Mouse (Mus musculus) embryonic facial prominence, embryonic 15.5 days (tissue): ENCODE measurements around the gene Rel. TPM values are rescaled to one million over a fixed set of nuclear protein-coding genes. Genes with fewer than 3 reads are reported as not detected.

Source experiments
- ATAC-seq: fragments of 200-750 bp; cut with Nextera tagmentation; 2 replicates; pipeline ENCODE4 v1.8.0; 2017; ENCODE audit warnings: low read depth, moderate TSS enrichment; ENCODE audit not compliant: insufficient number of reproducible peaks, low FRiP score, low TSS enrichment
- H3K27ac ChIP-seq: fragments of 300-500 bp; sonication (generic); replicated peaks from 2 replicates; pipeline ENCODE4 v1.5.1; 2015; ENCODE audit warnings: mild to moderate bottlenecking, inconsistent platforms
- H3K27me3 ChIP-seq: fragments of 300-500 bp; sonication (generic); 2 replicates; pipeline ENCODE4 v1.6.1; 2015; ENCODE audit warnings: inconsistent platforms
- H3K36me3 ChIP-seq: fragments of 300-500 bp; sonication (generic); 2 replicates; pipeline ENCODE4 v1.6.1; 2015; ENCODE audit warnings: mild to moderate bottlenecking, inconsistent platforms
- H3K4me1 ChIP-seq: fragments of 300-500 bp; sonication (generic); 2 replicates; pipeline ENCODE4 v1.6.1; 2015; ENCODE audit warnings: inconsistent platforms
- H3K4me2 ChIP-seq: fragments of 300-500 bp; sonication (generic); replicated peaks from 2 replicates; pipeline ENCODE4 v1.6.1; 2015; ENCODE audit warnings: mild to moderate bottlenecking, inconsistent platforms
- H3K4me3 ChIP-seq: fragments of 300-500 bp; sonication (generic); replicated peaks from 2 replicates; pipeline ENCODE4 v1.5.1; 2015; ENCODE audit warnings: mild to moderate bottlenecking, inconsistent platforms
- H3K9ac ChIP-seq: fragments of 300-500 bp; sonication (generic); 2 replicates; pipeline ENCODE4 v1.6.1; 2015; ENCODE audit warnings: inconsistent platforms
- H3K9me3 ChIP-seq: fragments of 300-500 bp; sonication (generic); replicated peaks from 2 replicates; pipeline ENCODE4 v1.6.1; 2016; ENCODE audit warnings: inconsistent platforms
- WGBS: fragments of 180-500 bp; shearing (Covaris S2); methylation state at CpG from one replicate; pipeline ENCODE4 v1.1.7; 2015; 5-methylcytosine and 5-hydroxymethylcytosine counted together
- polyA plus RNA-seq: library from polyadenylated mRNA; unstranded; fragments of >200 nt; fragmentation: Nextera tagmentation; extraction: Ambion mirVana; gene quantifications from 2 replicates; pipeline ENCODE4 v1.2.1, GENCODE M21; 2015

Rel gene
- polyA plus RNA-seq, 1 experiment from 2014 or later, result 1.3 TPM

DNA sequence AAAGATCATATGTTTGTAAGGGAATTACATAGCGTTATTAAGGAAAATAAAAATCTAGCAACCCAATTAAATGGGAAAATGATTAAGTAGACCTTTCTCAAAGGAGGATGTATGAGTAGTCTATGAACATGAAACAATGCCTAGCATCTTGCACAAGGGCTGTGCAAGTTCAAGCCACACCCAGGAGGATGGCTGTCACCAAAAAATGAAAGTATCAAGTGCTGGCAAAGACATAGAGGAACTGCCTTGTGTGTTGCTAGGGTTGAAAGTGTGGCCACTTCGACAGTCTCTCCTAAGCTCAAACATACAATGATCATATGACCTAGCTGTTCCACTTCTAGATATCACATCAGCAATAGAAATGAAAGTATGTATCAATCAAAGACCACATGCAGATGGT, 51.9 kb downstream of the Rel start:
- no peaks in the 10 kb centered on the region for H3K4me1 ChIP-seq
- H3K4me2 ChIP-seq, result no peak overlapping the region
- H3K36me3 ChIP-seq, result peaks cover 69% of the 10 kb centered on the region
- no peak overlapping the region for H3K4me3 ChIP-seq
- no peaks in the 10 kb centered on the region for H3K9me3 ChIP-seq
- 93% methylated on average over 2 of the region's 2 CpGs for WGBS
- no peak for ATAC-seq
- no peaks in the 10 kb centered on the region for H3K27me3 ChIP-seq
- no peak overlapping the region for H3K27ac ChIP-seq
- H3K9ac ChIP-seq, result no peak overlapping the region

DNA sequence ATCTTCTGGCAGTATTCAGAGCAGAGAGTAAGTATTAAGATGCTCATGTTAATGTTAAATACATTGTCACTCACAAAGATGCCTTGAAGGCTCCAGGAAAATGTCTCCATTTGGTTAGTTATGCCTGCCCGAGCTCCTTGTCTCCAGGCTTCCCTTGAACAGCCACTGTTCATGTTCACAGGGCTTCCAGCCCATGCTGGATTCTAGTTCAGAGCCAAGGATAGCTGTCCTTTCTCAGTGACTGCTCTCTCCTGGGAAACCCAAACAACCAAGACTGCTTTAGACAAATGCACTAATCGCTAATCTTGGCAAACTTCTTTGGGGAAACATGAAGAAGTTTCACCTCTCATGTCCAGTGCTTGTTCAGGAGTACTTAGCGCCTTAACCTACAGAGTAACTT, 58.5 kb downstream of the Rel start:
- H3K4me2 ChIP-seq, result no peak overlapping the region
- H3K4me3 ChIP-seq, result no peak overlapping the region
- H3K36me3 ChIP-seq, result peaks cover 71% of the 10 kb centered on the region
- H3K4me1 ChIP-seq, result no peaks in the 10 kb centered on the region
- H3K9ac ChIP-seq, result no peak overlapping the region
- no peak for ATAC-seq
- no peaks in the 10 kb centered on the region for H3K27me3 ChIP-seq
- 85% methylated on average over 3 of the region's 3 CpGs for WGBS
- no peaks in the 10 kb centered on the region for H3K9me3 ChIP-seq
- H3K27ac ChIP-seq, result no peak overlapping the region

DNA sequence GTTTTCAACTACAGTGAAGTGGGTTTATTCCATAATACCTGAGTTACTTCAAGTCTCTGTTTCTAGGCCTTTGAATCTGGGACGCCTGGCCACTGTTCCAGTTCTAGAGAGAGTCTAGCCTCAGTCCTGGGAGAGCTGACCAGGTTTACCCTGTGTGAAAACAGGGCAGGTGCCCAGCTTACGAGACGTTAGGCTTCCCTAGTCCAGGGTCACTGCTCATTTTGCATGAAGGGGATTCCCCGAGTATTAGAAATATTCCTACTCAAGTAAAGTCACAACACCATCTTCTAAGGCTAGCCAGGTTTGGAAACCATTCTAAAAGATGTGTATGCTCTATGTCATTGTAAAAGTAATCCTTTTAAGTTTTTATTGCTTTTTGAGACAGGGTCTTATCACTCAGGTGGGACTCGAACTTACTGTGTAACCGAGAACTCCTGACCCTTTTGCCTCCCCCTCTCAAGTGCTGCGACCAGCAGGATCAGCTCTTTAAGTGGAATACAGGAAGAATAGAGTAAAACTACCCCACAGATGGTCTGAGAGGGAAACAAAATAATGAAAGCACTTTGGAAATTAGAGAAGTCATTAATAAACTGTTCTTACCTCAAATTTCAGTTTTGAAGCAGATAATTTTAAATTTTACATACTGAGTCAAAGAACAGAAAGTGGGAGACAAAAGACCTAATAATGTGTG, 66.0 kb downstream of the Rel start:
- no peaks in the 10 kb centered on the region for H3K9me3 ChIP-seq
- H3K36me3 ChIP-seq, result peaks cover 35% of the 10 kb centered on the region
- H3K27me3 ChIP-seq, result no peaks in the 10 kb centered on the region
- H3K4me3 ChIP-seq, result no peak overlapping the region
- ATAC-seq, result no peak
- no peak overlapping the region for H3K9ac ChIP-seq
- H3K4me2 ChIP-seq, result no peak overlapping the region
- no peak overlapping the region for H3K27ac ChIP-seq
- 84% methylated on average over 7 of the region's 7 CpGs for WGBS
- no peaks in the 10 kb centered on the region for H3K4me1 ChIP-seq

DNA sequence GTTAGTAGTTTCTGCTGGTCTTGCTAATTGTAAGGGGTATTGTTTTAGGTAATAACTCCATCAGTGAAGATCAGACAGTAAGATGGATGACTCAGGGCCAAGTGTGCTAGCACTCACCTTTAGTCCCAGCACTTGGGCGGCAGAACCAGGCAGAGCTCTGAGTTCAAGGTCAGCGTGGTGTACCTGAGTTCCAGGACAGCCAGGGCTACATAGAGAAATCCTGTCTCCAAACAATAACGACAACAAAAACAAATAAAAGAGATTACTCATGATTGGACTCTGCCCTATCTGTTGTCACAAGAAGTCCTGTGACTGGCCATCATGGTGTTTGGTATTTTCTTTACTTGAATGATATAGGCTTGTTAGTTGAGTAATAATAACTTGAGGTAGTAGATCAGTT, 68.9 kb downstream of the Rel start:
- Histone ChIP-seq H3K27me3 (no peaks in the 10 kb centered on the region), H3K9me3 (no peaks in the 10 kb centered on the region), H3K27ac (no peak overlapping the region), H3K4me2 (no peak overlapping the region), H3K9ac (no peak overlapping the region), H3K4me3 (no peak overlapping the region), H3K4me1 (no peaks in the 10 kb centered on the region), H3K36me3 (peaks cover 17% of the 10 kb centered on the region)
- ATAC-seq, result no peak
- WGBS, result 92% methylated on average over 3 of the region's 3 CpGs

DNA sequence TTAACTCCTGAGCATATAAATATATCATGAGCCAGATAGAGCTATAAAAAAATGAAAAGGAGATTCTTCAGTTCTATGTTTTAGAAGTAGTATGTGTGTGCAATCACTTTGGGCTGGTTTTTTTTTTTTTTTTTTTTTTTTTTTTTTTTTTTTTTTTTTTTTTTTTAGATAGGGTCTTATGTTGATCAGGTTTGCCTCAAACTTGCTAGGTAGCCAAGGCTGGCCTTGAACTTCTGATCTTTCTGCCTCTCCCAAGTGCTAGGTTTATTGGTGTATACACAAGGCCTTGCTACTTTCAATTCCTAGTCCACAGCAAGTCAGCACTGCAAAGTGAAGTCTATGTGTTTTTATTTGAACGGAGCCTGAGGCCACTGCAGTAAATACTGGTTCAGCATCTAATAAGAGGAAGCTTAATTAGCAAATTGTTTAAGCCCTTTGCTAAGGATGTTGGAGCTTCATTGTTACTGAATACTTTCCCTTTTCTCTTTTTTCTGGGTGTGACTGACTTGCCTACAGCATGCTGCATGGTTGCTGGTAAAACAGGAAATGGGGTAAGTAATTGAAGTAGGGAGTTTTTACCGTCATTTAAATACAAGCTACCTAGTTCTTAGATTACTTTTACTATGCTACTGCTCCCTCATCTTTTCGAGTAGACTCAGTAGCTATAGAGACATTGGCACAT, 71.2 kb downstream of the Rel start:
- ATAC-seq, result no peak
- Histone ChIP-seq H3K27me3 (no peaks in the 10 kb centered on the region), H3K9ac (no peak overlapping the region), H3K9me3 (no peaks in the 10 kb centered on the region), H3K4me1 (no peaks in the 10 kb centered on the region), H3K4me2 (no peak overlapping the region), H3K4me3 (no peak overlapping the region), H3K36me3 (peaks cover 11% of the 10 kb centered on the region), H3K27ac (no peak overlapping the region)
- 39% methylated on average over 3 of the region's 3 CpGs for WGBS

DNA sequence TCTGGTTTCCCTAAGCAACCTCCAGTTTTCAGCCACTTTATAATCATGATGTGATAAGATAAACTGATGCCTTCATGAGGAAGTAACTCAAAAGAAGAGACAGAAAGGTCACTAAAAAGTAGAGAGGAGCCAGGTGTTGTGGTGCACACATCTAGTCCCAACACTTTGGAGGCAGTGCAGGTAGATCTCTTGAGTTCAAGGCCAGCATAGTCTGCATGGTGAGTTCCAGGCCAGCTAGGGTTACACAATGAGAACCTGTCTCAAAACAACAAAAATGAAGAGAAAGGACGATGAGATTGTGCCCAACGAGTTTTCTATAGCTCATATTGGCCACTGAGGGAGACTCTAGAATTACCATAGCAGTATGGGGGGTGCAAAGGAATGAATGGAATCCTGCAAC, 72.2 kb downstream of the Rel start:
- ATAC-seq, result no peak

DNA sequence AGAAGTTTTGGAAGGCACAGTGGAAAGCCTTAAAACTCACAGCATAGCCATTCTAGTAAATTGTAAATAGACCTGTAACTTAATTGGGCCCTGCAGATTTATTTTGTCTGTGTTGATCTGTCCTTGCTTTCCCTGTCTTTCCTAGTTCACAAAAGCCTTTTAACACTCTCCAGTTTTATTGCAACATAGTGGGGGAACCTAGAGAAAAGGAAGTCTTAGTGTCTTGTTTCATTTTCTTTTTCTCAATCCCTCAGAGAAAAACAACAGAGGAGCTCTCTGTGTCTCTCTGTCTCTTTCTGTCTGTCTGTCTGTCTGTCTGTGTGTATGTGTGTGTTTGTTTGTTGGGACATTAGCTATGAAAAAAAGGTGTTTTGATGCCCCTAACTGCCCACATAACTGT, 74.9 kb downstream of the Rel start:
- H3K4me3 ChIP-seq, result no peak overlapping the region
- H3K9me3 ChIP-seq, result no peaks in the 10 kb centered on the region
- peaks cover 5% of the 10 kb centered on the region; the same call in 1 of the 2 replicates for H3K36me3 ChIP-seq
- no peaks in the 10 kb centered on the region for H3K27me3 ChIP-seq
- no peak overlapping the region for H3K4me2 ChIP-seq
- H3K9ac ChIP-seq, result no peak overlapping the region
- no peaks in the 10 kb centered on the region for H3K4me1 ChIP-seq
- ATAC-seq, result no peak
- H3K27ac ChIP-seq, result no peak overlapping the region

More for the DNA sequence above, 72.2 kb downstream of the Rel start:
- no peaks in the 10 kb centered on the region for H3K9me3 ChIP-seq
- no peaks in the 10 kb centered on the region for H3K27me3 ChIP-seq
- H3K4me1 ChIP-seq, result no peaks in the 10 kb centered on the region
- no peak overlapping the region for H3K4me2 ChIP-seq
- 63% methylated on average over 2 of the region's 2 CpGs for WGBS
- no peak overlapping the region for H3K9ac ChIP-seq
- no peak overlapping the region for H3K4me3 ChIP-seq
- H3K27ac ChIP-seq, result no peak overlapping the region
- H3K36me3 ChIP-seq, result peaks cover 10% of the 10 kb centered on the region

DNA sequence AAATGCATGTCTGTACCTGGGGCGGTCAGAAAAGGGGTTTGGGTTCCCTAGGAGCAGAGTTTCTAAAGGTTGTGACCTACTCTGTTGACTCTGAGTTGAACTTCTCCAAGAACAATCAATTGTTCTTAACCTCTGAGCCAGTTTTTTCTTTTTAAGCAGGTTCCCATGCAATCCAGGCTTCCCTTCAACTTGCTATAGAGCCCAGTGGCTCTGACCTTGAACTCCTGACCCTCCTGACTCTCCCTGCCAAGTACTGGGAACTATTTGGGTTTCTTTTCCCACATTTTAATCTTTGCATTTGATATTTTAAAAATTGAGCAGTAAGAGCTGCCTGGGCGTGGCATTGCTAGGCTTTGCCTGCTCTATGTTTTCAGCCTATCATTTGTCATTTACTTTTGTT, 77.5 kb downstream of the Rel start:
- Histone ChIP-seq H3K9me3 (no peaks in the 10 kb centered on the region), H3K36me3 (peaks cover 5% of the 10 kb centered on the region; the same call in 1 of the 2 replicates), H3K9ac (no peak overlapping the region), H3K27ac (no peak overlapping the region), H3K4me1 (no peaks in the 10 kb centered on the region), H3K4me2 (no peak overlapping the region), H3K27me3 (no peaks in the 10 kb centered on the region), H3K4me3 (no peak overlapping the region)
- 92% methylated on average over 2 of the region's 2 CpGs for WGBS
- ATAC-seq, result no peak

DNA sequence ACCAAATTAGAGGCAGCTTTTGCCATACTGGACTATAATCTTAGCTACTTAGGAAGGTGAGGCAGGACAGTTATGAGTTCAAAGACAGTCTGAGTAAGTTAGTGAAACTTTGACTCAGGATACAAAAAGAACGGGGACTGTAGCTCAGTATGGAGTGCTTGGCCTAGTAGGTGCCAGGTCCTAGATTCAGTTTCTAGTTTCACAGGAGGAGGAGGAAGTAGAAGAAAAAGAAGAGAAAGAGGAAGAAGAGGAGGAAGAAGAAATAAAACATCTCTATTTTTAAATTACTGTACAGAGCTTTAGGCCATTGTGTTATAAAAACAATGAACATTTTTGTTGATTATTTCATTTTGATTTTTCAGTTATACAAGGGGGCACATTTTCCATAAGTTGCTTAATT, 82.7 kb downstream of the Rel start:
- H3K4me2 ChIP-seq, result no peak overlapping the region
- WGBS, result 82% methylated on average over 1 of the region's 1 CpGs
- no peak for ATAC-seq

More for the DNA sequence above, 82.7 kb downstream of the Rel start:
- Histone ChIP-seq H3K27ac (no peak overlapping the region), H3K9me3 (no peaks in the 10 kb centered on the region), H3K9ac (no peak overlapping the region), H3K27me3 (no peaks in the 10 kb centered on the region), H3K4me3 (no peak overlapping the region), H3K36me3 (peaks cover 10% of the 10 kb centered on the region; the same call in 1 of the 2 replicates), H3K4me1 (no peaks in the 10 kb centered on the region)

Other genes with a start within 250 kb of the Rel start
- gene 1700093K21Rik, start 249.8 kb downstream of the Rel start, polyA plus RNA-seq, result 0.12 TPM in 1 of 2 replicates, not detected in the other
- gene 0610010F05Rik, start 137.3 kb downstream of the Rel start, polyA plus RNA-seq, result 22.9 and 25.1 TPM in 2 replicates
- gene Pus10, start 105.3 kb downstream of the Rel start, polyA plus RNA-seq, result 18.7 and 21.2 TPM in 2 replicates
- gene Pex13, start 105.0 kb downstream of the Rel start, polyA plus RNA-seq, result 33.2 and 40.1 TPM in 2 replicates
- gene Papolg, start 124.3 kb upstream of the Rel start, polyA plus RNA-seq, result 11.9 and 12.3 TPM in 2 replicates